Mouse (Mus musculus) neural tube, embryonic 14.5 days (tissue): ENCODE results near the gene Cd79b. TPM values are rescaled to one million over a fixed set of nuclear protein-coding genes. Genes with fewer than 3 reads are reported as not detected.

Experiments
- ATAC-seq: fragments of 200-750 bp; cut with Nextera tagmentation; 2 replicates; pipeline ENCODE4 v1.8.0; 2017; ENCODE audit warnings: low read depth, mild to moderate bottlenecking, moderate TSS enrichment, moderate library complexity
- H3K27ac ChIP-seq: fragments of 300-500 bp; sonication (generic); 2 replicates; pipeline ENCODE4 v1.5.1; 2014; ENCODE audit warnings: low read depth, mild to moderate bottlenecking, control low read depth, low read length, moderate library complexity, mixed read lengths
- H3K27me3 ChIP-seq: fragments of 300-500 bp; sonication (generic); 2 replicates; pipeline ENCODE4 v1.6.1; 2014; ENCODE audit warnings: low read length; ENCODE audit not compliant: control insufficient read depth, insufficient read depth
- H3K36me3 ChIP-seq: fragments of 300-500 bp; sonication (generic); 2 replicates; pipeline ENCODE4 v1.6.1; 2014; ENCODE audit warnings: low read length, mixed read lengths; ENCODE audit not compliant: control insufficient read depth, insufficient read depth
- H3K4me1 ChIP-seq: fragments of 300-500 bp; sonication (generic); 2 replicates; pipeline ENCODE4 v1.6.1; 2014; ENCODE audit warnings: low read length; ENCODE audit not compliant: control insufficient read depth, insufficient read depth
- H3K4me2 ChIP-seq: fragments of 300-500 bp; sonication (generic); 2 replicates; pipeline ENCODE4 v1.6.1; 2014; ENCODE audit warnings: mild to moderate bottlenecking, low read depth, low read length, control low read depth
- H3K4me3 ChIP-seq: fragments of 300-500 bp; sonication (generic); 2 replicates; pipeline ENCODE4 v1.5.1; 2014; ENCODE audit warnings: low read depth, low read length, control low read depth, mixed read lengths
- H3K9ac ChIP-seq: fragments of 300-500 bp; sonication (generic); replicated peaks from 2 replicates; pipeline ENCODE4 v1.6.1; 2014; ENCODE audit warnings: low read depth, mild to moderate bottlenecking, control low read depth, low read length, mixed read lengths
- H3K9me3 ChIP-seq: fragments of 300-500 bp; sonication (generic); 2 replicates; pipeline ENCODE4 v1.6.1; 2016; ENCODE audit warnings: low read length; ENCODE audit not compliant: control insufficient read depth
- WGBS: fragments of 180-500 bp; shearing (Covaris S2); extraction: QIAGEN DNeasy Blood & Tissue Kit; methylation state at CpG from one replicate; pipeline ENCODE4 v1.1.7; 2014; 5-methylcytosine and 5-hydroxymethylcytosine counted together
- polyA plus RNA-seq: library from polyadenylated mRNA; unstranded; fragments of >200 nt; fragmentation: Nextera tagmentation; extraction: Ambion mirVana; gene quantifications from 2 replicates; pipeline ENCODE4 v1.2.1, GENCODE M21; 2014

Gene Cd79b
- polyA plus RNA-seq, result 0.68 and 0.89 TPM in 2 replicates

DNA sequence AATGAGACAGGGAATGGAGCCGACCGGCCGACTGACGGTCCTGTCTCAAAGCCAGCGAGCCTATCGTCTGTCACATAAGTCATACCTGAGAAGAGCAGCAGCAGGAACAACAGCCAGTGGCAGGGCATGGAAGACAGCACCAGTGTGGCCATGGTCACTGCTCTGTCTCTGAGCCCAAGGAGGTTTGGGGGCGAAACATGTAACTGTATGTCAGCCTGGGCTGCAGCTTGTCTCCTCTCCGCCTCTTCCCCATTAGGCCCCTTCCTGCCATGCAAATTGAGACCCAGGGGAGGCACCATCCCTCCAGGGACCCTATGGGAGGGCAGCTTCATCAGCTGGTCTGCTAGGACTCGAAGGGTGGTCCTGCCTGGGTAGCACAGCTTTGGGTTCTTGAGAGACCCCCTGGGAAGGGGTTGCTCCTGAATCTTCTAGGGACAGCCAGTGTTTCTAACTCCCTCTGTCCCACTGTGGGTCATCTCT is at the start of gene Cd79b:
Cd79b (minus strand) TSS at position 430 of the 480 bp plus-strand sequence.
- no peak for ATAC-seq
- H3K4me3 ChIP-seq, result no peak within 1 kb of the TSS
- H3K4me1 ChIP-seq, result no peaks in the 10 kb centered on the region
- no peaks in the 10 kb centered on the region for H3K36me3 ChIP-seq
- H3K9me3 ChIP-seq, result no peaks in the 10 kb centered on the region
- H3K27me3 ChIP-seq, result no peaks in the 10 kb centered on the region
- no peak within 1 kb of the TSS for H3K27ac ChIP-seq
- no peak within 1 kb of the TSS for H3K4me2 ChIP-seq
- WGBS, result 78% methylated on average over 9 of the region's 9 CpGs
- no peak within 1 kb of the TSS for H3K9ac ChIP-seq

DNA sequence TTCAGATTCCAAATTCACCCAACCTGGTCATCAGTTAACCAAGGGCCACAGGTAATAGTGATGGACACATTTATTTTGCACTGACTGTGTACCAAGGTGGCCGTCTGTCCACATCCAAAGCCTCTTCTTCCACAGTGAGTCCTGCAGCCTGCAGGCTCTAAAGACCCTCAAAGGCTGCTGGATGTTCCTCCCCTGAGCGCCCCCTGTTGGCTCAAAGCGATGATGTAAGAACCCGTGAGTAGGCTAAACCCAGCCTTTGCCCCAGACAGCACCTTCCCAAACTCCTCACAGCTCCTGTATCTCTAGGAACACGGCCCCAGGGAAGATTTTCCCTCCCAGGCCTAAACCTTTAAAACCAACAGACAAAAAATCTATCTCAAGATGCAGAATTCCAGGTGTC is 44.8 kb upstream of the Cd79b start:
- Histone ChIP-seq H3K4me2 (no peak overlapping the region), H3K9me3 (no peaks in the 10 kb centered on the region), H3K27ac (no peak overlapping the region), H3K4me1 (no peaks in the 10 kb centered on the region), H3K9ac (no peak overlapping the region), H3K36me3 (no peaks in the 10 kb centered on the region), H3K4me3 (no peak overlapping the region), H3K27me3 (no peaks in the 10 kb centered on the region)
- ATAC-seq, result no peak
- WGBS, result 32% methylated on average over 5 of the region's 5 CpGs

GRCm38 (mm10) chr11:106355382-106356128 is 41.0 kb upstream of the Cd79b start:
- no peaks in the 10 kb centered on the region for H3K36me3 ChIP-seq
- 76% methylated on average over 19 of the region's 19 CpGs for WGBS
- H3K9ac ChIP-seq, result no peak overlapping the region
- no peaks in the 10 kb centered on the region for H3K4me1 ChIP-seq
- no peaks in the 10 kb centered on the region for H3K9me3 ChIP-seq
- no peak for ATAC-seq
- no peaks in the 10 kb centered on the region for H3K27me3 ChIP-seq
- no peak overlapping the region for H3K4me3 ChIP-seq
- H3K27ac ChIP-seq, result no peak overlapping the region
- H3K4me2 ChIP-seq, result no peak overlapping the region

- H3K27ac ChIP-seq, result no peak overlapping the region
- WGBS, result 56% methylated on average over 1 of the region's 1 CpGs
- H3K27me3 ChIP-seq, result no peaks in the 10 kb centered on the region
- H3K4me1 ChIP-seq, result no peaks in the 10 kb centered on the region
- H3K4me2 ChIP-seq, result no peak overlapping the region
- no peaks in the 10 kb centered on the region for H3K9me3 ChIP-seq
- H3K4me3 ChIP-seq, result no peak overlapping the region
- no peaks in the 10 kb centered on the region for H3K36me3 ChIP-seq
- no peak overlapping the region for H3K9ac ChIP-seq
- no peak for ATAC-seq
These were observed 39.6 kb upstream of the Cd79b start for GRCm38 (mm10) chr11:106354181-106354580.

DNA sequence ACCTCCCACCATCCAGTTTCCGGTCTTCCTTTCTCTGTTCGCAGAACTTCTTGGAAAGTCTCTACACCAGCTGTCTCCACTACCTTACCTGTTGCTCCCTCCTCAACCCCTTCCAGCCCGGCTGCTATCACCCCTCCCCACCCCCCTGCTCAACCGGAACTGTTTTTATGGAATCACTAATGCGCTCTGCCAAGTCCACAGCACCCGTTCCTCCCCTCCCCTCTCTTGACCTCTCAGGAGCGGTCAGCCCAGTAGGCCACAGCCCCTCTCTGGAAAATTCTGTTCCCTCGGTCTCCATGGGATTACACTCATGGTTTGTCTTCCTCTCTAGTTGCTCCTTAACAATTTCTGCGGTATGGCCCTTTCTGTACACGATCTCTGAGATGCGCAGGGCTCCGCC is 38.6 kb upstream of the Cd79b start, which contains the start of gene Scn4a:
Scn4a (minus strand) TSS at position 101 of the 400 bp plus-strand sequence.
- Histone ChIP-seq H3K4me2 (no peak within 1 kb of the TSS), H3K9me3 (no peaks in the 10 kb centered on the region), H3K9ac (no peak within 1 kb of the TSS), H3K27ac (no peak within 1 kb of the TSS), H3K36me3 (no peaks in the 10 kb centered on the region), H3K4me1 (no peaks in the 10 kb centered on the region), H3K4me3 (no peak within 1 kb of the TSS), H3K27me3 (no peaks in the 10 kb centered on the region)
- ATAC-seq, result no peak
- WGBS, result 92% methylated on average over 12 of the region's 12 CpGs

DNA sequence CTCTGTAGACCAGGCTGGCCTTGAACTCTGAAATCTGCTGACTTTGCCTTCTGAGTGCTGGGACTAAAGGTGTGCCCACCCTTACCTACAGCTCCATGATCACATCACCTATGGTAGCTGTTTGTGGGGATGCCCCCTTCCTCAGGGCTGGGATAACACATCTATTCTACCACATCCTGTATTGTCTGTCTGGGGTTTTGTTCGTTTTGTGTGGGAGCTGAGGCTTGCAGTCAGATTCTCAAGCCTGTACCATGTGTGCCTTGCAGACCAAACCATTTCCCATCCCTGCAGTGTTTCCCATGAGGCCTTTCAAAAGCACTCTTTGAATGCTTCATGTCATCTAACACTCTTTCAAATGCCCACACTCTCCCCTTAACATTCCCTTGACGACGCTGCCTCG is 37.4 kb upstream of the Cd79b start:
- Histone ChIP-seq H3K9ac (no peak overlapping the region), H3K27ac (no peak overlapping the region), H3K9me3 (no peaks in the 10 kb centered on the region), H3K4me2 (no peak overlapping the region), H3K36me3 (no peaks in the 10 kb centered on the region), H3K4me3 (no peak overlapping the region), H3K4me1 (no peaks in the 10 kb centered on the region), H3K27me3 (no peaks in the 10 kb centered on the region)
- no peak for ATAC-seq
- WGBS, result 83% methylated on average over 4 of the region's 4 CpGs

DNA sequence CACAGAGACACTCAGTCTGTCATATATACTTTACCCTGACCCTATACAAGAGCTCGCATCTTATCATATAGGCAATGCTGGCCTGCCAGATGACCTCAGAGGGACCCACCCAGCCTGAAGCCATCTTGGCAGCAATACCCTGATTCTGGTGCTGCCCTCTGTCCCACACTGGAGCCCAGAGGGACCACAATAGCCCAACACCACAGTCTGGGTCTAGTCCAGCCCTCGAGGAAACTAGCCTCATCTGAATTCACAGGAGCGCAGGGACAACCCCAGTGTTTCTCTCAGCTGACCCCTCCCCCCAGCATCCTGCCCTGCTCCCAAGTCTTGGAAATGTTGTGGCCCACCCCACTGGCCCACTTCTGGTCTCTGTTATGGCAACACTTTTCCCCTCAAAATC is 36.7 kb upstream of the Cd79b start:
- Histone ChIP-seq H3K27me3 (no peaks in the 10 kb centered on the region), H3K9me3 (no peaks in the 10 kb centered on the region), H3K4me3 (no peak overlapping the region), H3K9ac (no peak overlapping the region), H3K36me3 (no peaks in the 10 kb centered on the region), H3K27ac (no peak overlapping the region), H3K4me2 (no peak overlapping the region), H3K4me1 (no peaks in the 10 kb centered on the region)
- ATAC-seq, result no peak
- WGBS, result 68% methylated on average over 3 of the region's 3 CpGs

GRCm38 (mm10) chr11:106350853-106351252 is 36.3 kb upstream of the Cd79b start:
- Histone ChIP-seq H3K27me3 (no peaks in the 10 kb centered on the region), H3K9me3 (no peaks in the 10 kb centered on the region), H3K36me3 (no peaks in the 10 kb centered on the region), H3K4me3 (no peak overlapping the region), H3K4me1 (no peaks in the 10 kb centered on the region), H3K9ac (no peak overlapping the region), H3K27ac (no peak overlapping the region), H3K4me2 (no peak overlapping the region)
- 67% methylated on average over 5 of the region's 5 CpGs for WGBS
- no peak for ATAC-seq

DNA sequence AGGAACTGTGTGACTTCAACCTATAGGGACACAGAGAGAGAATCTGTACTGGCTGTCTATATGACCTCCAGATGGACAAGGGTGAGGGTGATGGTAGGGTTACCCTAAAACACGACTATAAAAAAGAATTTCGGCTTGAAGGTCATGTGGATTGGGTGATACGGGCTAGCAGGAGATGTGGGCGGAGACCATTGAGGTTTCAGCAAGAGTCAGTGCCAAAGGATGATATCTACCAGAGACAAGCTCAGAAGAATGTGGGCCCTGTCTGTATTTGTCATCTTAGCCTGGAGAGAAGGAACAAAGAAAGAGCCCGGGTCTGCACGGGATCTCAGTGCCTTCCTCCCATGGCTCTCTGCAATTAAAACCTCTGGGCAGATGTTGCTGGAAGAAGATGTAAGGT is 35.2 kb upstream of the Cd79b start:
- Histone ChIP-seq H3K4me1 (no peaks in the 10 kb centered on the region), H3K27me3 (no peaks in the 10 kb centered on the region), H3K9ac (no peak overlapping the region), H3K9me3 (no peaks in the 10 kb centered on the region), H3K4me3 (no peak overlapping the region), H3K4me2 (no peak overlapping the region), H3K27ac (no peak overlapping the region), H3K36me3 (no peaks in the 10 kb centered on the region)
- no peak for ATAC-seq
- WGBS, result 89% methylated on average over 6 of the region's 6 CpGs
